Mouse (Mus musculus) liver, embryonic 16.5 days (tissue): ENCODE results near the gene Igf2bp3. TPM values are rescaled to one million over a fixed set of nuclear protein-coding genes. Genes with fewer than 3 reads are reported as not detected.

Experiments
- ATAC-seq: fragments of 200-750 bp; cut with Nextera tagmentation; 2 replicates; pipeline ENCODE4 v1.8.0; 2017; ENCODE audit warnings: low read depth, mild to moderate bottlenecking, moderate number of reproducible peaks, moderate library complexity
- H3K27ac ChIP-seq: fragments of 300-500 bp; sonication (generic); 2 replicates; pipeline ENCODE4 v1.5.1; 2014; ENCODE audit warnings: mild to moderate bottlenecking, low read length
- H3K27me3 ChIP-seq: fragments of 300-500 bp; sonication (generic); 2 replicates; pipeline ENCODE4 v1.6.1; 2014; ENCODE audit warnings: low read depth, low read length, mixed read lengths; ENCODE audit not compliant: control insufficient read depth, insufficient read depth
- H3K36me3 ChIP-seq: fragments of 300-500 bp; sonication (generic); 2 replicates; pipeline ENCODE4 v1.6.1; 2014; ENCODE audit warnings: mild to moderate bottlenecking; ENCODE audit not compliant: control insufficient read depth, insufficient read depth
- H3K4me1 ChIP-seq: fragments of 300-500 bp; sonication (generic); 2 replicates; pipeline ENCODE4 v1.6.1; 2014; ENCODE audit warnings: low read depth, low read length, mixed read lengths; ENCODE audit not compliant: control insufficient read depth
- H3K4me2 ChIP-seq: fragments of 300-500 bp; sonication (generic); 2 replicates; pipeline ENCODE4 v1.6.1; 2014; ENCODE audit warnings: low read depth, low read length, mixed read lengths
- H3K4me3 ChIP-seq: fragments of 300-500 bp; sonication (generic); 2 replicates; pipeline ENCODE4 v1.5.1; 2014; ENCODE audit warnings: low read depth, mild to moderate bottlenecking, low read length
- H3K9ac ChIP-seq: fragments of 300-500 bp; sonication (generic); 2 replicates; pipeline ENCODE4 v1.6.1; 2014; ENCODE audit warnings: low read depth, low read length
- H3K9me3 ChIP-seq: fragments of 300-500 bp; sonication (generic); replicated peaks from 2 replicates; pipeline ENCODE4 v1.6.1; 2016; ENCODE audit warnings: low read length; ENCODE audit not compliant: control insufficient read depth
- WGBS: fragments of 180-500 bp; shearing (Covaris S2); extraction: QIAGEN DNeasy Blood & Tissue Kit; methylation state at CpG from one replicate; pipeline ENCODE4 v1.1.7; 2014; ENCODE audit not compliant: insufficient replicate concordance; 5-methylcytosine and 5-hydroxymethylcytosine counted together
- polyA plus RNA-seq: library from polyadenylated mRNA; unstranded; fragments of >200 nt; fragmentation: Nextera tagmentation; extraction: Ambion mirVana; gene quantifications from 2 replicates; pipeline ENCODE4 v1.2.1, GENCODE M21; 2015

Gene Igf2bp3
- polyA plus RNA-seq, 1 experiment from 2014 or later = 17.9 TPM

DNA sequence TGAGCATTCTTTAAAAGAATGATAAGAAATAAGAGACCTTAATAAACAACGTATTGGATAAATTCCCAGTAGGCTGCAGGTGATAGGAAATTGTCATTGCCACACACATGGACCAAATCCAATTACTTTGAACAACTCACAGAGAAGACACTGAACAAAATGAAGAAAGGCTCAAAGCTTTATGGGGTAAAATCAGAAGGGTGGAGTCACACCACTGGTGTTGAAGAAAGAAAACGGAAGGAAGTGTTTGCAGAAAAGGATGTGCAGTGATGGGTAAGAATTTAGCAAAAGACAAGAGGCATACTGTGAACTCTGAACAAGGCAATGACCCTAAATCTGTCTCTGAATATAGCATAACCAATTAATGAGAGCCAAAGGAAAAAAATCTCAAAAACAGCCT lies 54.8 kb downstream of the Igf2bp3 start:
- H3K9me3 ChIP-seq = no peaks in the 10 kb centered on the region

DNA sequence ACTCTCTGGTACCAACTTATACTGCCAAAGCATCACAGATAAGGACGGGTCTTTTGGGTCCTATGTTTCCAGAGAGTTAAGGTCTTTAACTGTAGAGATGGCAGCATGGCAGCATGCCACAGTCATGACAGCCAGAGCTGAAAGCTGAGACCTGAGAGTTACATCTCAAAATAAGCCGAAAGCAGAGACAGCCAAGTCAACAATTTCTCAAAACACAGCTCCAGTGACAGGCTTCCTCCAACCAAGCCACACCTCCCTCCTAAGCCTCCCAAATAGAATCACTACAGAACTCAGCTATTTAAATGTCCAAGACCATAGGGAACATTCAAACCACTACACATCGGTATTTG lies 58.0 kb downstream of the Igf2bp3 start:
- Histone ChIP-seq H3K27me3 (no peaks in the 10 kb centered on the region), H3K27ac (no peak overlapping the region), H3K36me3 (no peaks in the 10 kb centered on the region), H3K9ac (no peak overlapping the region), H3K4me1 (peaks cover 2% of the 10 kb centered on the region; the same call in 1 of the 2 replicates), H3K4me3 (no peak overlapping the region), H3K4me2 (no peak overlapping the region), H3K9me3 (no peaks in the 10 kb centered on the region)
- 68% methylated on average over 3 of the region's 3 CpGs for WGBS
- ATAC-seq = no peak

More for the DNA sequence above, 54.8 kb downstream of the Igf2bp3 start:
- WGBS = 50% methylated on average over 2 of the region's 2 CpGs
- H3K4me1 ChIP-seq = peaks cover 2% of the 10 kb centered on the region; the same call in 1 of the 2 replicates
- no peaks in the 10 kb centered on the region for H3K27me3 ChIP-seq
- no peak overlapping the region for H3K4me2 ChIP-seq
- no peak overlapping the region for H3K4me3 ChIP-seq
- H3K9ac ChIP-seq = no peak overlapping the region
- no peaks in the 10 kb centered on the region for H3K36me3 ChIP-seq
- no peak overlapping the region for H3K27ac ChIP-seq
- no peak for ATAC-seq

DNA sequence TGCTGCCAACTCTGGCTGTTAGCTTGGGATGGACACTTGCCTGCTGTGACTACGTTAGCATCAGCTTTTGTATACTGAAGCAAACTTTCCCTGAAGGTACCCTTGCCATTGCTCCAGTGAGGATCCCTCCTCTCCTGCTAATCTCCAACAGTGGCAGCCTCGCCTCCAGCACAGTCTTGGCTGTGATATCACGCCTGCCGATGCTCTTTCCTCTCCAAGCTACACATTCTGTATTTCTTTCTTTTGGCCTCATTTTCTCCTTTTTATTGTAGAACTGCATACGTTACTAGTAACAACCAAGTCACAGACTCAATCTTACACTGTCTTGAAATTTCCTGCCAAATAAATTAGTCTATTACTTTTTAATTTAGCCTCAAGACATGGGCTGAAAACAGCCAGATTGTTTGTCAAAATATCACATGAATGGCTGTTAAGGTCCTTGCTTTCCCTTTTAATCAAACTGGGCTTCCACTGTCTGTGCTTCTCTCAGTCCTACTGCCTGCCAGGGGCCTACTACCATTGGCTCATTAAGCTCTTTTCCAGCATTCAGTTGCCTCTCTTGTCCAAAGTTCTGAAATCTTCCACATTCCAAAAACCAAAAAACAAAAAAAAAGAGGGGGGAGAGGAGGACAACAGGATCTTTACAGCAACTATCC lies 58.5 kb downstream of the Igf2bp3 start:
- Histone ChIP-seq H3K9me3 (no peaks in the 10 kb centered on the region), H3K4me3 (no peak overlapping the region), H3K4me2 (no peak overlapping the region), H3K27me3 (no peaks in the 10 kb centered on the region), H3K27ac (no peak overlapping the region), H3K9ac (no peak overlapping the region), H3K4me1 (peaks cover 2% of the 10 kb centered on the region; the same call in 1 of the 2 replicates), H3K36me3 (no peaks in the 10 kb centered on the region)
- 76% methylated on average over 5 of the region's 5 CpGs for WGBS
- no peak for ATAC-seq

DNA sequence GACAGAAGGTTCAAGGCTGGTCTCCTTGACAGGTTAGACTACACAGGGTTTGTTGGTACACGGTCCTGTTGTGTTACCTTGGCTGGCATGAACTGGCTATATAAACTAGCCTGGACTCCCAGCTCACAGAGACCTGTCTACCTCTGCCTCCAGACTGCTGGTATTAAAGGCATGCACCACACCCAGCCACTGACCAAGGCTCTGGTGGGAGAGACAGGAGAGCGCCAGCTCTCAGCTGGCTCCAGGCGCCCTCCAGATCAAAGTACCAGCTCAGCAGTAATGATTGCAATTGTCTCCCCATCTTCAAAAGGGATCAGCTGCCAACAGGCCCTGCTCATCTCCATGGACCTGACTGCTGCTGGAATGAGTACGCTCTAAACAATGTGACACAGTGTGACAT lies 63.3 kb downstream of the Igf2bp3 start:
- Histone ChIP-seq H3K4me2 (no peak overlapping the region), H3K27me3 (no peaks in the 10 kb centered on the region), H3K4me3 (no peak overlapping the region), H3K4me1 (peaks cover 6% of the 10 kb centered on the region), H3K27ac (peak overlapping the region; percentile 61), H3K9me3 (no peaks in the 10 kb centered on the region), H3K9ac (no peak overlapping the region), H3K36me3 (no peaks in the 10 kb centered on the region)
- 70% methylated on average over 4 of the region's 4 CpGs for WGBS
- 0 out of 2 replicates have a peak, but pooled peaks have one; percentile 5 for ATAC-seq

DNA sequence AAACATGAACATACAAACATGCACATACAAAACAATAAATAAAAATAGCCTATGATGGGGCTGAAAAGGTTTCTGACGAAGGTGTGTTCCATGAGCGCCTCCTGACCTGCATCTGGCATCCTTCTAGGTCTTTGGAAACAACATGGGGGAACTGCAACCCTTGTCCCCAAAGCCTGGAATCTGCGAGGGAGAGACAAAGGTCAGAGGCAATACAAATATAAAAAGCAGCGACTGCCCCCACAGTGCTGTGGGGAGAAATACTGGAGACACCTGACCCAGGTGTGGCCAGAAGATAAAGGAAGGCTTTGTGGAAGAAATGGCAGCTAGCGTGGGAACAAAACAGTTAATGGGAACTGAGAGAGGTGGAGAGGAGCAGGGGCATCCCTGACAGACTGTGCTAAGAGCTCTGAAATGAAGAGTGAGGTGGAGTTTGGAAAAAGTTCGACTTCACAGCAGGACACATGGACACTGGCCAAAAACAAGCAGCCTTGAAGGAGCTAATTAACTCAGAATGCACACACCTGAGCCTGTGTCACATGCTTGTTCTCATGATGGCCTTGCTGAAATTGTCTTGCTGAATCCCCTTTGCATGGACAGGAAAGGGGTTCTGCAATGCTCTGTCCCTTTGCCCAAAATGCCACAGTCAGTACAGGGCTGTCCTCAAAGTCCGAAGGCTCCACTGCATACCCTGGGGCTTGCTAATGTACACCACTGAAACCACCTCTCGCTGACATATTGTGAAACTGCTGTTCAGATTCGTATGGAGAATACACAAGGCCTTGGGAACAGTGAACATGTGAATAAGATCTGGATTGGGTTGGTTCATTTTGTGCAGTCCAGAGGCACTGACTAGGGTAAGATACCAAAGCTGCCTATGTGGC lies 64.2 kb downstream of the Igf2bp3 start:
- Histone ChIP-seq H3K4me1 (peaks cover 13% of the 10 kb centered on the region), H3K9ac (no peak overlapping the region), H3K4me3 (no peak overlapping the region), H3K9me3 (no peaks in the 10 kb centered on the region), H3K4me2 (peak overlapping the region; percentile 13; the same call in 1 of the 2 replicates), H3K36me3 (no peaks in the 10 kb centered on the region), H3K27me3 (no peaks in the 10 kb centered on the region), H3K27ac (peak overlapping the region; percentile 61)
- ATAC-seq = peak; percentile 80
- 56% methylated on average over 9 of the region's 9 CpGs for WGBS

DNA sequence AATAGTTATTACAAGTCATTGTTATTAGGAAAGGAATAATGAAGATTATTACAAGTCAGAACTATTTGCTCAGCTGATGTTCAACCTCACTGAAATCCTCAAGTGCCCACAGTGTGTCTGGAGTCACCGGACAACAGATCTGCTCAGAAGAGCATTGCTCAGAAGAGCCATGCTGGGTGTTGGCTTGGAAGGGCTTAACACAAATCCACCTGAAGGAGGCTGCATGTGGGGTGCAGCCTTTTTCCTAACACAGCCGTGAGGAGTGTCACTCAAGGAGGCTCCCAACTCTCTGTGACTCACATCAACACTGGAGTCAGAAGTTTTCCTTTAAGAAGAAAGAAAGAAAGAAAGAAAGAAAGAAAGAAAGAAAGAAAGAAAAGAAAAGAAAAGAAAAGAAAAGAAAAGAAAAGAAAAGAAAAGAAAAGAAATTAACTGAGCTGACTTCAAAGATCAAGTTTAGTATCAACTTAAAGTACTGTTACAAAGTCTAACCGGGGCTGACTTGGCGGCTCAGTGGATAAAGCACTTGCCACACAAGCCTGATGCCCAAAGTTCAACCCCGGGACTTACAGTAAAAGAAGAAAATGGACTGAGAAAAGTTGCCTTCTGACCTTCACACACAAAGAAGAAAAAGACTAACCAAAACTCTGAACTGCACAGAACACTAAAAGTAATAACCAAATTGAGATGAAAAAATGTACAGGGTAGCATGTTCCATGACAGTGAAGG lies 65.4 kb downstream of the Igf2bp3 start:
- no peaks in the 10 kb centered on the region for H3K27me3 ChIP-seq
- WGBS = 60% methylated on average over 5 of the region's 5 CpGs
- H3K4me2 ChIP-seq = no peak overlapping the region
- no peak for ATAC-seq
- H3K9me3 ChIP-seq = no peaks in the 10 kb centered on the region
- no peak overlapping the region for H3K9ac ChIP-seq
- no peak overlapping the region for H3K4me3 ChIP-seq
- H3K4me1 ChIP-seq = peaks cover 13% of the 10 kb centered on the region
- H3K27ac ChIP-seq = peak overlapping the region; percentile 61; the same call in 1 of the 2 replicates
- no peaks in the 10 kb centered on the region for H3K36me3 ChIP-seq

DNA sequence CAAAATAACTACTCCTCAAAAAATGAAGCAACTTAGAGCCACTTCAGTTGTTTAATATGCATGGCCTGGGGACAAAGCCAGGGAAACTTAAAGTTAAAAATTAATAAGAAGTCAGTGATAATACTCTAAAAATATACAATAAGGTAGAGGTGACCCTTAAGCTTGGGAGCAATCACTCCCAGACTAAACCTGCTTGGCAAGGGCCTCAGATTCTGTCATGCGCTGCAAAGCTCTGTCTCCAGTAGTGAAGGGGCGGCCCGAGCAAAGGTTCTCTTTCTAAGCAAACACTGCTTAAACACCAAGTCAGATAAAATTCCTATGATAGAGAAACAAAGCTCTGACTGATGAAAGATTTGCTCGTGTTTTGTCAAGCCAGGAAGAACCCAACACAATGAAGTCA lies 66.0 kb downstream of the Igf2bp3 start:
- H3K9ac ChIP-seq = no peak overlapping the region
- no peak overlapping the region for H3K4me2 ChIP-seq
- no peak for ATAC-seq
- H3K27ac ChIP-seq = no peak overlapping the region
- H3K4me3 ChIP-seq = no peak overlapping the region
- whole genome bisulfite sequencing = 65% methylated on average over 4 of the region's 4 CpGs
- no peaks in the 10 kb centered on the region for H3K36me3 ChIP-seq
- H3K27me3 ChIP-seq = no peaks in the 10 kb centered on the region
- peaks cover 13% of the 10 kb centered on the region for H3K4me1 ChIP-seq
- no peaks in the 10 kb centered on the region for H3K9me3 ChIP-seq

DNA sequence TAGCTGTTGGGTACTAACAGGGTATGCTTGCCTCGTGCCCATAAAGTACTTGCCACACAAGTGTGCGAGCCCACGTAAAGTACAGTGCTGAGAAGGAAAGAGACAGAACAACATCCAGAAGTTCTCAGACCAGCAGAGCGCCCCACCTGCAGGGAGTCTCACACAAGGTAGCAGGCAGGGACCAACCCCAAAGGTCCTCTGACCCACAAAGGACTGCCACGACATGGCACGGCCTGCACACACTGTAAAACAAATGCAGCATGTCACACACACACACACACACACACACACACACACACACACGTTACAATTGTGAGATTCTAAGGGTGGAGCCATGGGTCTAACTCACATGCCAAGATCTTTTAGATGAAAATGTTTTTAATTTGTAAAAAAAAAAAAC lies 66.4 kb downstream of the Igf2bp3 start:
- Histone ChIP-seq H3K27ac (no peak overlapping the region), H3K4me3 (no peak overlapping the region), H3K4me1 (peaks cover 13% of the 10 kb centered on the region), H3K27me3 (no peaks in the 10 kb centered on the region), H3K4me2 (no peak overlapping the region), H3K9me3 (no peaks in the 10 kb centered on the region), H3K9ac (no peak overlapping the region), H3K36me3 (no peaks in the 10 kb centered on the region)
- 64% methylated on average over 7 of the region's 7 CpGs for WGBS
- ATAC-seq = no peak
